ENCODE assay signal across 11 mouse cellular contexts in genomic region chr8:118393909-118394650, GRCm38 (mm10).
DNase-seq lines count a peak whose midpoint lies in the region; ATAC-seq and TF ChIP-seq lines count a peak whose summit lies in the region.
"Had no signal": no experiment of that assay in that cellular context is flagged by ENCODE, and none has a peak within 500 bp of the region (broad histone marks: within the 10 kb centered on the region; RNA-seq: fewer than 3 reads in every experiment).

No protein-coding gene starts in this region.

- H3K9me3 ChIP-seq in lung, embryonic 14.5 days (ENCODE audit: low read depth, low read length), result no peaks in the 10 kb centered on the region
- no peaks in the 10 kb centered on the region for H3K9me3 ChIP-seq in heart, embryonic 15.5 days (replicated peaks)
- no peaks in the 10 kb centered on the region for H3K9me3 ChIP-seq in midbrain, embryonic 14.5 days (ENCODE audit: control insufficient read depth, low read length)
- H3K9me3 ChIP-seq: limb, embryonic 12.5 days had no signal

- no peaks in the 10 kb centered on the region for H3K36me3 ChIP-seq in lung, embryonic 14.5 days (ENCODE audit: insufficient read depth)
- no peaks in the 10 kb centered on the region for H3K36me3 ChIP-seq in heart, embryonic 15.5 days
- H3K36me3 ChIP-seq in myocyte (ENCODE audit: control insufficient read depth, insufficient read depth), result no peaks in the 10 kb centered on the region
- H3K36me3 ChIP-seq in midbrain, embryonic 14.5 days (ENCODE audit: control insufficient read depth, insufficient read depth, low read length), result no peaks in the 10 kb centered on the region
- H3K36me3 ChIP-seq: limb, embryonic 12.5 days had no signal

- TF ChIP-seq CTCF in lung, embryonic 14.5 days (IDR thresholded peaks at IDR 0.05; ENCODE audit: low read depth), result no peak
- no peak for TF ChIP-seq CTCF in lung, adult 2 months (IDR thresholded peaks at IDR 0.05; ENCODE audit: insufficient read depth, low read length)
- no peak for TF ChIP-seq CTCF in cerebellum, adult 2 months (IDR thresholded peaks at IDR 0.05; ENCODE audit: borderline replicate concordance, insufficient read depth, low read depth, low read length)

- H3K9ac ChIP-seq in lung, embryonic 14.5 days, result no peak overlapping the region
- H3K9ac ChIP-seq in heart, embryonic 15.5 days, result no peak overlapping the region
- H3K9ac ChIP-seq in midbrain, embryonic 14.5 days (replicated peaks; ENCODE audit: low read length), result no peak overlapping the region
- H3K9ac ChIP-seq: limb, embryonic 12.5 days had no signal

- no peak overlapping the region for H3K4me2 ChIP-seq in lung, embryonic 14.5 days
- no peak overlapping the region for H3K4me2 ChIP-seq in heart, embryonic 15.5 days
- H3K4me2 ChIP-seq in myocyte (ENCODE audit: low read depth), result peak overlapping the region; percentile 68
- H3K4me2 ChIP-seq in midbrain, embryonic 14.5 days (ENCODE audit: low read length), result no peak overlapping the region
- H3K4me2 ChIP-seq: limb, embryonic 12.5 days had no signal

- TF ChIP-seq POLR2A in lung, adult 2 months (IDR thresholded peaks at IDR 0.05; ENCODE audit: borderline replicate concordance, extremely low read depth, low read depth, low read length), result no peak
- no peak for TF ChIP-seq POLR2A in cerebellum, adult 2 months (IDR thresholded peaks at IDR 0.05; ENCODE audit: borderline replicate concordance, insufficient read depth, low read length)
- TF ChIP-seq POLR2A in myocyte (IDR thresholded peaks at IDR 0.05; ENCODE audit: insufficient read length, low read depth), result no peak

- WGBS in lung, embryonic 14.5 days, result 79% methylated on average over 7 of the region's 7 CpGs
- 40% methylated on average over 7 of the region's 7 CpGs for WGBS in lung, adult 2 months
- 25% methylated on average over 7 of the region's 7 CpGs for WGBS in cerebellum, adult 2 months
- WGBS in heart, embryonic 15.5 days, result 67% methylated on average over 7 of the region's 7 CpGs
- 71% methylated on average over 7 of the region's 7 CpGs for WGBS in midbrain, embryonic 14.5 days

- H3K79me2 ChIP-seq in myocyte (ENCODE audit: control insufficient read depth, insufficient read depth), result no peaks in the 10 kb centered on the region

- H3K4me1 ChIP-seq in lung, embryonic 14.5 days (ENCODE audit: insufficient read depth), result no peaks in the 10 kb centered on the region
- peaks cover 2% of the 10 kb centered on the region for H3K4me1 ChIP-seq in lung, adult 2 months (ENCODE audit: control insufficient read depth, insufficient read depth, low read length)
- H3K4me1 ChIP-seq in cerebellum, adult 2 months (ENCODE audit: control insufficient read depth, insufficient read depth, low read length), result peaks cover 2% of the 10 kb centered on the region; the same call in 1 of the 2 replicates
- H3K4me1 ChIP-seq in heart, embryonic 15.5 days (replicated peaks), result peaks cover 11% of the 10 kb centered on the region; the same call in 1 of the 2 replicates
- no peaks in the 10 kb centered on the region for H3K4me1 ChIP-seq in midbrain, embryonic 14.5 days (ENCODE audit: control insufficient read depth, insufficient read depth, low read length)
- H3K4me1 ChIP-seq: limb, embryonic 12.5 days had no signal

- ATAC-seq in lung, embryonic 14.5 days (ENCODE audit: insufficient read depth), result peak; percentile 71
- ATAC-seq in heart, embryonic 15.5 days (replicated peaks; ENCODE audit: insufficient number of reproducible peaks, insufficient read depth, low FRiP score, low read depth), result peak; percentile 81
- ATAC-seq in midbrain, embryonic 14.5 days (ENCODE audit: low FRiP score, low TSS enrichment), result no peak
- ATAC-seq: Patski had no signal

- H3K27ac ChIP-seq in lung, embryonic 14.5 days (ENCODE audit: low read depth), result 0 out of 2 replicates have a peak overlapping the region, but pooled peaks have one; percentile 7
- no peak overlapping the region for H3K27ac ChIP-seq in cerebellum, adult 2 months (ENCODE audit: insufficient read depth, low read length)
- peak overlapping the region; percentile 59 for H3K27ac ChIP-seq in heart, embryonic 15.5 days
- H3K27ac ChIP-seq in midbrain, embryonic 14.5 days (replicated peaks; ENCODE audit: low read depth, low read length), result no peak overlapping the region
- H3K27ac ChIP-seq: limb, embryonic 12.5 days had no signal

- H3ac ChIP-seq in myocyte (ENCODE audit: control insufficient read depth, insufficient read length), result no peak overlapping the region

- DNase-seq in lung, embryonic 14.5 days, result peak; percentile 51
- DNase-seq in lung, adult 2 months, result no peak
- peak; percentile 47 to 85 for DNase-seq in cerebellum, adult 2 months
- DNase-seq in thymus, adult 18-20 months, result no peak
- no peak for DNase-seq in midbrain, embryonic 14.5 days
- no peak for DNase-seq in layer of hippocampus, adult 11-12 months (ENCODE audit: low spot score)

- no peak overlapping the region for H3K4me3 ChIP-seq in lung, embryonic 14.5 days (ENCODE audit: low read depth, low read length)
- H3K4me3 ChIP-seq in lung, adult 2 months (replicated peaks; ENCODE audit: extremely low read depth, low read depth, low read length), result no peak overlapping the region
- no peak overlapping the region for H3K4me3 ChIP-seq in cerebellum, adult 2 months (replicated peaks; ENCODE audit: insufficient read depth, low read depth, low read length)
- no peak overlapping the region for H3K4me3 ChIP-seq in heart, embryonic 15.5 days
- H3K4me3 ChIP-seq in myocyte, result no peak overlapping the region
- no peak overlapping the region for H3K4me3 ChIP-seq in midbrain, embryonic 14.5 days (replicated peaks; ENCODE audit: low read depth, low read length)
- H3K4me3 ChIP-seq: erythroblast, embryonic 14.5 days; limb, embryonic 12.5 days had no signal

- H3K27me3 ChIP-seq in lung, embryonic 14.5 days (ENCODE audit: insufficient read depth, low read length), result no peaks in the 10 kb centered on the region
- no peaks in the 10 kb centered on the region for H3K27me3 ChIP-seq in cerebellum, adult 2 months (ENCODE audit: control insufficient read depth, insufficient read depth, low read length)
- no peaks in the 10 kb centered on the region for H3K27me3 ChIP-seq in heart, embryonic 15.5 days
- H3K27me3 ChIP-seq in myocyte (ENCODE audit: control insufficient read depth, insufficient read depth, insufficient read length), result no peaks in the 10 kb centered on the region
- H3K27me3 ChIP-seq in midbrain, embryonic 14.5 days (ENCODE audit: control insufficient read depth, insufficient read depth, low read length), result no peaks in the 10 kb centered on the region
- H3K27me3 ChIP-seq: limb, embryonic 12.5 days; Patski had no signal

TF ChIP-seq in myocyte, 11 proteins besides CTCF, POLR2A, EP300 and RAD21:
- TF ChIP-seq MAX (IDR thresholded peaks at IDR 0.05; ENCODE audit: low read depth), result no peak
- no peak for TF ChIP-seq REST (IDR thresholded peaks at IDR 0.05; ENCODE audit: insufficient read depth, insufficient read length)
- TF ChIP-seq TCF12 (IDR thresholded peaks at IDR 0.05; ENCODE audit: insufficient read depth, poor library complexity, severe bottlenecking), result no peak
- no peak for TF ChIP-seq E2F4 (IDR thresholded peaks at IDR 0.05; ENCODE audit: insufficient read depth)
- no peak for TF ChIP-seq TCF3 (IDR thresholded peaks at IDR 0.05; ENCODE audit: insufficient read length, low read depth)
- no peak for TF ChIP-seq MYOD1 (IDR thresholded peaks at IDR 0.05; ENCODE audit: control insufficient read depth in 1 of 3, insufficient read length in 2 of 3, low read depth in 2 of 3)
- no peak for TF ChIP-seq USF1 (IDR thresholded peaks at IDR 0.05; ENCODE audit: low read depth)
- TF ChIP-seq SRF (IDR thresholded peaks at IDR 0.05; ENCODE audit: control insufficient read depth, insufficient read length, low read depth), result no peak
- TF ChIP-seq CEBPB (IDR thresholded peaks at IDR 0.05; ENCODE audit: insufficient read depth, poor library complexity, severe bottlenecking), result no peak
- no peak for TF ChIP-seq MYOG (IDR thresholded peaks at IDR 0.05; ENCODE audit: control insufficient read depth in 1 of 3, insufficient read depth in 1 of 3, insufficient read length in 2 of 3, low read depth in 2 of 3)
- no peak for TF ChIP-seq POLR2AphosphoS2 (IDR thresholded peaks at IDR 0.05; ENCODE audit: insufficient read length, low read depth)

Comparison
In these comparisons a context has a peak if more than half of its experiments do, and no peak if none do; other contexts are left out.
1. DNase-seq: peak in lung, embryonic 14.5 days (single experiment) and cerebellum, adult 2 months (2 of 2); none in lung, adult 2 months (single experiment), thymus, adult 18-20 months (0 of 2), midbrain, embryonic 14.5 days (single experiment) and layer of hippocampus, adult 11-12 months (single experiment).
2. H3K27ac ChIP-seq: peak in lung, embryonic 14.5 days (single experiment) and heart, embryonic 15.5 days (single experiment); none in cerebellum, adult 2 months (single experiment) and midbrain, embryonic 14.5 days (single experiment).